Mouse (Mus musculus): ENCODE results near the gene Icam5.
"Not testable (repeated sequence)": the region's sequence is repeated elsewhere in the genome, so short reads cannot be mapped to it uniquely, and the experiment has no call there.

Gene Icam5

DNA sequence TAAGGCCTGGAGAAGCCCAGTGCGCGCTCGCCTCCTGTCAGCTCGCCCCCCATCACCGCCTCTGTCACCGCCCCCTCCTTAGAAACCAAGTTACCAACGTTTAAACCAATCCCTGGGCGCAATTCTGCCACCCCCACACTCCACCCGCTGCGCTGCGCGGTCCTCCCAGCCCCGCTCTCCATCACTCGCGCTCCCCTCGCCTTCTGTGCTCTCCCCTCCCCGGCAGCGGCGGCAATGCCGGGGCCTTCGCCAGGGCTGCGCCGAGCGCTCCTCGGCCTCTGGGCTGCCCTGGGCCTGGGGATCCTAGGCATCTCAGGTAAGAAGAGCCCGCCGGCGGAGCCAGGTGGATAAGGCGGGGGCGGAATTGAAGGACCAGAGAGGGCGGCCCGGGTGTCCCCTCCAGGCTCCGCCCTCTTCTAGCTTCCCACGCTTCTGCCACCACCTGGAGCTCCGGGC is at the start of gene Icam5:
Gene Icam5, plus strand, starts transcription at position 178 of the 456 bp plus-strand sequence.
- DNase-seq (ENCODE audit: low read depth) = no peak

DNA sequence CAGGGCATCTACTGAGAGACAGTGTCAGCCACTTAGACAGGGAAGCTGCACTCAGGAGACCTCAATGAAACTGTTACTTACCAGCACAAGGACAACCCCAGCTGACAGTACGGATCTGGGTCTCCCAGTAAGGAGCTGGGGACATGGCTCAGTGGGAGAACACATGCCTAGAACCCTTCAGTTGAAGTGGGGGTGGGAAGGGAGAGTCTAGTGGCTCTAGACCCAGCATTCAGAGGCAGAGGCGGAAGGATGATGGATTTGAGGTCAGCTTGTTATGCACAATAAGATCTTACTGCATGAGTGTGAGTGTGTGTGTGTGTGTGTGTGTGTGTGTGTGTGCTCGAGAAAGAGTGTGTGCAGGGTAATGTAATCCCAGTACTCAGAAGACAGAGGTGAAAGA is 49.7 kb upstream of the Icam5 start:
- no peak for DNase-seq (ENCODE audit: low read depth)

- peak; percentile 50 for DNase-seq (ENCODE audit: low read depth)
Observed at GRCm38 (mm10) chr9:20983169-20983568, 48.7 kb upstream of the Icam5 start.

DNA sequence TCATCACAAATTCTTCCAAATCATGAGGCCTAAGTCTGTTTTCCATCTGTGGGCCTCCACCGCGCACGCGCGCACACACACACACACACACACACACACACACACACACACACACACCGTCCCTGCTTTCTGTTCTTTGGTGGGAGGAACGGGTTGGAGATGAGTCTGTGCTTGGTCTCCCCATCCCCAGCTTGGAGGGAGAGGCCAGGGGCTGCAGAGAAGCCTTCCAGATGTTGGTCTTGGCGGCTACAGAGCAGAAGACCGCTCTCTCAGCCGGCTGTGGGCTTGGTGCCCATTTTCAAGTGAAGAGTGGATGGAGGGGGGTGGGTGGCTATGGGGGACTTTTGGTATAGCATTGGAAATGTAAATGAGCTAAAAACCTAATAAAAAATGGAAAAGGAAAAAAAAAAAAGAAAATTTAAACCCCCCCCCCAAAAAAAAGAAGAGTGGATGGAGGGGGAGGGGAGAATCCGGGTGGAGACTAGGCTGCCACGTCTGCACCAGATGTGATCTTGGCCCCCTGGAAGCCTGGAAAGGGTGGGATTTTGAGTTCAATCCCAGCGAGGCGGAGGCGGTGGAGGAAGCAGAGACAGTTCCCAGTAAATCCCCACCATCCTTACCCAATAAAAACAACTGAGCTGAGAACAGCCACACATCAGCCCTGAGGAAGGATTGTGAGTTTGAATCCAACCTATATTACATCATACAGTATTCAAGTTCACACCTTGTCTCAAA is 44.8 kb upstream of the Icam5 start:
- DNase-seq (ENCODE audit: low read depth) = no peak

DNA sequence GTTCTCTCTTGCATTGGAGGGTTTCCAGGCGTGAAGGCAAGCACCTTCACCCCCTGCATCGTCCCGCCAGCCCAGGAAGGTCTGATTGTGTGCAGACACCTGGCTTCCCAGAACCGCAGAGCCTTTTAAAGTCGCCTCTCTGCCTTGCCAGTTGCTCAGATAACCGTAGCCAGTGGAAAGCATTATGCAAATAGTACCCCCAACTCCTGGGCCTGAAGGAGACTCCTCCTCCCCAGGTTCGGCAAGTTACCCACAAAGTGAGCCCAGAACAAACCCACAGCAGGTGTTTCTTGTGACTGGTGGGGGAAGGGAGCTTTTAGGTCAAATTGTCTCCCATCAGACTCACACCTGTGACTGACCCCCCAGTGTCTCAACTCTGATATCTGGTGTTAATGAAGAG is 43.9 kb upstream of the Icam5 start:
- DNase-seq (ENCODE audit: low read depth) = no peak

GRCm38 (mm10) chr9:20990861-20991260 is 41.0 kb upstream of the Icam5 start:
- DNase-seq (ENCODE audit: low read depth) = no peak

- no peak for DNase-seq (ENCODE audit: low read depth)
Observed at GRCm38 (mm10) chr9:20991587-20991986, 40.3 kb upstream of the Icam5 start.

DNA sequence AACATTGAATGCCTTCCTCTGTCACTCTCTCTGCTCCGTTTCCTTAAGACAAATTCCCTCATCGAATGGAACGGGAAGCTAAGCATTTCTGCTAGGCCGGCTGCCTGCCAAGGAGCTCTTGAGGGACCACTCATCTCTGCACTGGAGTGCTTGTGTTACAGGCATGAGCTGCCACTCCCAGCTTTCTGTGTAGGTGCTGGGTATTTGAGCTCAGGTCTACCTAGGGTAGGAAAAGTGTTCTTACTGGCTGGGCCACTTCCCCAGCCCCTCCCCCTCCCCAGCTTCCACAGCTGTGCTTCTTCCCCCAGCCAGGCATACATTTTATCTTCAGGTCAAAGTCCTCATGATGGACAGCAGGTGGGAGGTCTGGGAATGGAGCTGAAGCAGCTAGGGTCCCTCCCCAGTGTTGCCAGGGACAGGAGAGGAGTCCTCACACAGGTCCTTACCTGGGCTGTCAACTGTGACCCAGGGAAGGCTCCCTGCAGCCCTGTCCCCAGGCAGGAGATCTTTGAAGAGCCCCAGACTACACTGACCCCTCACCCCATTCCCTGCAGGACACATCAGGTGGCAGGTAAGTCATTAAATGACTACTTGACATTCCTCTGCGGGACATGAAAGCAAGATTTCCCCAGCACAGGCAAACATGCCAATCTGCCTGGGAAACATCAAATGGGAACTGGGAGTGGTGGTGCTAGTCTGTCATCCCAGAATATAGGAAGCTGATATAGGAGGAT is 38.5 kb upstream of the Icam5 start:
- DNase-seq (ENCODE audit: low read depth) = no peak

- no peak for DNase-seq (ENCODE audit: low read depth)
Observed at GRCm38 (mm10) chr9:20995069-20995468, 36.8 kb upstream of the Icam5 start.

- no peak for DNase-seq (ENCODE audit: low read depth)
Observed at GRCm38 (mm10) chr9:20997065-20997464, 34.8 kb upstream of the Icam5 start.

DNA sequence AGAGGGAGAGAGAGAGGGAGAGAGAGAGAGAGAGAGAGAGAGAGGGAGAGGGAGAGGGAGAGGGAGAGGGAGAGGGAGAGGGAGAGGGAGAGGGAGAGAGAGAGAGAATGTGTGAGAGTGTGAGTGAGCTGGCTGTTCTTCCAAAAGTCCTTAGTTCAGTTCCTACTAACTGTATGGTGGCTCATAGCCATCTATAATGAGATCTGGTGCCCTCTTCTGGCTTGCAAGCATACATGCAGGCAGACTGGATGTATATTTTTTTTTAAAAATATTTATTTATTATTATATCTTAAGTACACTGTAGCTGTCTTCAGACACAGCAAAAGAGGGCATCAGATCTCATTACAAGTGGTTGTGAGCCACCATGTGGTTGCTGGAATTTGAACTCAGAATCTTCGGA is 33.5 kb upstream of the Icam5 start:
- DNase-seq (ENCODE audit: low read depth) = not testable (repeated sequence)

DNA sequence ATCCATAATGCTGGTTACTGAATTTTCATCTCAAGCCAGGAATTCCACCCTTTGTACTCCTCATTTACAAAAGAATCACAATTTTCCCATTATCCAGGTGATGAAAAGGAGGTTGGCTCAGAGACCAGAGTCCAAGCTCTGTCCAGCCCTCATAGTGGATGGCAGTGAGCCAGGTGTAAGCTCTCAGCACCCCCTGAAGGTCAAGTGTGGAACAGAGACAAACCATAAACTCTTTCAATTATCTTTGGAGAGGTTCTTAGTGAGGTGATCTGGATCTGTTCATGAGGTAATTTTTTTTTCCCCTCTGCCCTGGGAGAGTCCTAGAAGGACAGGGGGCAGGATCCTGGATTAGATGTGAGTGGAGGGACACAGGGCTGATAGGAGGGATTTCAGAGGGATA is 31.1 kb upstream of the Icam5 start:
- no peak for DNase-seq (ENCODE audit: low read depth)

DNA sequence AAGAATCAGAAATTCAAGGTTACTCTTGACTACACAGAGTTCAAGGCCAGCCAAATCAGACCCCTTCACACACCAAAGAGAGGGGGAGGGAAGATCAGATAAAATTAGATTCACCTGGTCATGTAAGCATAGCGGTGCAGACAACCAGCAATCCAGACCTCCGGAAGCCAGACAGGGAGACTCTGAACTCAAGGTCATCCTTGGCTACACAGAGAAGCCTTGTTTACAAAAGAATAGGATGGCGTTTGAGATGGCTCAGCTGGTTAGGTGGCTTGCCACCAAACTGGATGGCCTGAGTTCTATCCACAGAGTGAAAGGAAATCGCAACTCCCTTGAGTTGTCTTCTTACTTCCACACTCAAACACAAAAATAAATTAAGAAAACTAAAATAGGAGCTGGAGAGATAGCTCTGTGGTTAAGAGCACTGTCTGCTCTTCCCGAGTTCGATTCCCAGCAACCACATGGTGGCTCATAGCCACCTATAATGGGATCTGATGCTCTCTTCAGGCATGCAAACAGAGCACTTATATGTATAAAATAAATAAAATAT is 30.1 kb upstream of the Icam5 start:
- no peak for DNase-seq (ENCODE audit: low read depth)

DNA sequence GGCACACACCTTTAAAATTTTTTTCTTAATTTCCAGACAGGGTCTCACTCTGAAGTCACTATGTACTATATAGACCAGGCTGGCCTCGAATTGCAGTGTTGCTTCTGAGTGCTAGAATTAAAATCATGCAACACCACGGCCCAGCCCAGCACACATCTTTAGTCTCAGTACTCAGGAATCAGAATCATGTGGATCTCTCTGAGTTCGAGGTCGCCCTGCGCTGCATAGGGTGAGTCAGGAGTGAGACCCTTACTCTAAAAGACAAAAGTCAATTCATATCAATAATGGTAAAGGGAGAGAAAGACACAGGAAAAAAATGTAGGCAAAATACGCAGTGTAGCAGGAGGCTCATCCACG is 29.6 kb upstream of the Icam5 start:
- no peak for DNase-seq (ENCODE audit: low read depth)

DNA sequence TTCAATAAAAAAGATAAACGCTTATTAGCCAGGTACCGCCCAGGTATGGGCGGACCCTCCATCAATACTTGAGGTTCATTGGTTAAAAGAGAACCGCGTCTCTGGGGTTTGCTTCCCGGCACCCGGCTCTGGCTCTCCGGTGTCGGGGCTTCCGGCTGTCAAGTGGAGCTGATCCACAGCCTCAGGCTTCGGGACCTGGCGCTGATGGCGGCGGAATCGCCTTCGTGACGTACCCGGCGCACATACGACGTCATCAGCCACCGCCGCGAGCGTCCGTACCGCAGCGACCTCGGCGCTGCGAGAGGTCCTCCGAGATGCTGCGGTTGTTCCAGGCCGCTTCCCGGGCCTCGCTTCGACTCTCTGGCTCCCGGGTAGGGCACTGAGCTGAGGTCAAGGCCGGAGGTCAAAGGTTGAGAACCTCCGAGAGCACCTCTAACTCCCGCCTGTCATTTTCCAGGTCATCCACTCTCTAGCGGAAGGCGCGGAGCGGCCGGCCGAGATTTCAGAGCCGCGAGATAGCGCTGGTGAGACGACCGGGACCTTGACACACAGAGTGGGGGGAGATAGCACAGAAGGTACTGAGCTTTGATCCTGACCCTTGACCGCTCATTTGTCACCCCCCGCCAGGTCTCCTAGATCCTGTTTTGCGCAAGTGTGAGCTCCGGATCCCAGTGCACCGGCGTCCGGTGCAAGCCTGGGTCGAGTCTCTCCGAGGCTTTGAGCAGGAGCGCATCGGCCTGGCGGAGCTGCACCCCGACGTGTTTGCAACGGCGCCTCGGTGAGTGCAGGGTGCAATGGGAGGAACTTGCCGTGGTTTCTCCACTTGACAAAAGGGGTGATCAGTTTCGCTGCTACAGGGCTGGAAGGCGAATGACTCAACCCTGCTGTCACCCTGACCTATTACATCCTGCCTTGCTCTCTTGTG is 29.0 kb upstream of the Icam5 start, which contains the start of gene Mrpl4:
Gene Mrpl4, plus strand, starts transcription at position 112 of the 925 bp plus-strand sequence.
- DNase-seq (ENCODE audit: low read depth) = peak; percentile 91

- DNase-seq (ENCODE audit: low read depth) = no peak
Observed at GRCm38 (mm10) chr9:21007313-21007952, 24.4 kb upstream of the Icam5 start.

DNA sequence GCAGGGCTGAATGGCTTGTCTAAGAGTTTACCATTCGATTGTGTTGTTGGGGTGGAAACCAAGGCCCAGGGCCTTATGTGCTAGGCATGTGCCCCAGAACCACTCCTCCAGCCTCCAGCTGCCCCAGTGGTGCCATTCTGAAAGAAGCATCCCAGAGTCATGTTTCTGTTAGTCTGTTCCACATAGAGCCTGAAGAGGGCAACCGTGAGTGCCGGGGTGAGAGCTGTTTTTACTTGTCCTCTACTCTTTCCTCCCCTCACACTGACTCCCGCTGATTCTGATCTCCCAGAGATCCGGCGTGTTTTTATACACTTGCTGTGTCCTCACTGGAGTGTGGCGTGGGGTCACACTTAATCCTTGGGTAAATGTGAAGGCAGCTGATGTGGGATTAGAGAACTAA is 23.9 kb upstream of the Icam5 start:
- DNase-seq (ENCODE audit: low read depth) = no peak

GRCm38 (mm10) chr9:21010362-21010761 is 21.5 kb upstream of the Icam5 start:
- DNase-seq (ENCODE audit: low read depth) = no peak

DNA sequence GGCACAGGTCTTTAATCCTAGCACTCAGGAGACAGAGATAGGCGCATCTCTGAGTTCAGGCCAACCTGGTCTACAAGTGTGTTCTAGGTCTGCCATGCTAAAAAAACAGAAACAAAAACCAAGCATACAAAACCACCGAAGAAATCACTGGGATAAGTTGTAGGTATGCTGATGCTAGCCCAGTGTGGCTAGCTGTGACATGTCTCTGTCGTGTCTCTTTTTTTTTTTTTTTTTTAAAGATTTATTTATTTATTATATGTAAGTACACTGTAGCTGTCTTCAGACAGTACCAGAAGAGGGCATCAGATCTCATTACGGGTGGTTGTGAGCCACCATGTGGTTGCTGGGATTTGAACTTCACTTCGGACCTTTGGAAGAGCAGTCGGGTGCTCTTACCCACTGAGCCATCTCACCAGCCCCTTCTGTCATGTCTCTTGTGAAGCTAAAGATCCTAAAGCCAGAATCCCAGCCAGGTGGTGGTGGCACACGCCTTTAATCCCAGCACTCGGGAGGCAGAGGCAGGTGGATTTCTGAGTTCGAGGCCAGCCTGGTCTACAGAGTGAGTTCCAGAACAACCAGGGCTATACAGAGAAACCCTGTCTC is 20.8 kb upstream of the Icam5 start:
- DNase-seq (ENCODE audit: low read depth) = not testable (repeated sequence)

- no peak for DNase-seq (ENCODE audit: low read depth)
Observed at GRCm38 (mm10) chr9:21011846-21012312, 20.0 kb upstream of the Icam5 start.

GRCm38 (mm10) chr9:21012368-21012767 is 19.5 kb upstream of the Icam5 start:
- DNase-seq (ENCODE audit: low read depth) = no peak

All from naive thymus-derived CD4-positive, alpha-beta T cell, adult 2 months (primary cell).